Mouse (Mus musculus) gastrocnemius, postnatal 14 days (tissue): ENCODE measurements around the gene Mlycd. TPM values are rescaled to one million over a fixed set of nuclear protein-coding genes. Genes with fewer than 3 reads are reported as not detected.

Source experiments
- DNase-seq: peaks from one replicate; pipeline ENCODE4 v3.0.0; 2021; ENCODE audit warnings: mixed read lengths
- intact Hi-C: fragments of 180-260 bp; cut with DNase I; formaldehyde crosslinking; loops from one replicate; pipeline ENCODE4 v1.15.1; 2025; ENCODE audit warnings: low total_unique reads
- total RNA-seq, 2 experiments: library from RNA; stranded (reverse); gene quantifications; 2 replicates each; pipeline ENCODE4 v1.2.3; 2021

Mlycd gene
- total RNA-seq, 2 experiments from 2014 or later, result 67.6 to 94.0 TPM

DNA sequence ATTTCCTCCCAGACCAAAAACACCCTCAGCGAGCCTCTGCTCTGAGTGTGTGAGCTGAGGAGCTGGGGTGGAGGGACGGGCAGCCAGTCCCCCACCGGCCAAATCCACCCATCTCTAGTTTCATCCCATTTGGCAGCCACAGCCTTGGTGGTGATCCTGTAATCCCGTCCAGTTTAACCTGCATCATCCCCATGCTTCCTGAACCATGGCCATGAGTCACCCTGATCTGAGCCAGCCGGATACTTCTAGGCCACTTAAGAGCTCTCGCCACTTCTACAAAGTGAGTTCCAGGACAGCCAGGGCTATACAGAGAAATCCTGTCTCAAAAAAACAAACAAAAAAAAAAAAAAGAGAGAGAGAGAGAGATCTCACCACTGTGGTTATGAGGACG lies 33.7 kb downstream of the Mlycd start:
- intact Hi-C loops, result no loop called here
- no peak for DNase-seq

DNA sequence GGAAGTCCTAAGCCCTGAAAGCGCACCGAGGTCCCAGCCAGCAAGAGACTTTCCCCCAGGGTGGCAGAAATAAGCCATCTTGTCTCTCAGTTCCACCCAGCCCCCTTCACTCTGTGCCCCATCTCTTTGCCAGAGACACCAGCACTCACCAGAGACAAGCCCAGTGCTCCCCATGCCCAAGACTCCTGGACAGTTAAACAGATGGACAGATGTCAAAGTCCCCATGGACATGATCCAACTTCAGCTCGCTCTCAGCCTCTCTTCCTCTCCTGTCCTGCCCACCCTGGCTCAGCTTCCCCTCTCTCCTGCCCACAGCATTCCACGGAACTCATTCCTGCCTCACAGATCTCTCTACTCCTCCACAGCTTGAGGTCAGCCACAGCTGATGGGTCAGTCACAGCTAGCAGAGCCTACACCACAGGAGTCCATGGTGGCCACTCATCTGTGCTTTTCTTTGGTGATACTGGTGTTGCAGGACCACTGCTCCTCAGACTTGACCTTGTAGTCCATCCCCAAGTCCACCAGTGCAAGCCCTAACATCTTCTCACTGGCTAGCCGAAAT lies 34.2 kb downstream of the Mlycd start:
- DNase-seq, result no peak
- intact Hi-C loops, result no loop called here

DNA sequence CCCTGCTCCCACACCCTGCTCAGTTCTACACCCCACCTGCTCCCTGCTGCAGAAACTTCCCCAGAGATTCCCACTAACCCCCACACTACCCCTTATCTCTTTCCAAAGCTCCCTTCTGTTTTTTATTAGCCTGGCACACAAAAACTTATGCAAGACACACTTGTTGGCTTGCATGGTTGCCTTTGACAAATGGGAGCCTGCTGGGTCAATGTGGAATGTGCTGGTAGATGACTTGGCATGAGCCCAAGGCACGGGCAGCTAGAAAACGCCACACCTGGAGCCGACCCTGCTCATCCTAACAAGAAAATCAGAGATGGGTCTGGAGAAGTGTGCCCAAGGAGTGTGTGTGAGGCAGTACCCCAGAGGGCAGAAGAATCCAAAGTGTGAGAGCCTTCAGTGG lies 34.9 kb downstream of the Mlycd start:
- DNase-seq, result no peak
- intact Hi-C loops, result no loop called here

DNA sequence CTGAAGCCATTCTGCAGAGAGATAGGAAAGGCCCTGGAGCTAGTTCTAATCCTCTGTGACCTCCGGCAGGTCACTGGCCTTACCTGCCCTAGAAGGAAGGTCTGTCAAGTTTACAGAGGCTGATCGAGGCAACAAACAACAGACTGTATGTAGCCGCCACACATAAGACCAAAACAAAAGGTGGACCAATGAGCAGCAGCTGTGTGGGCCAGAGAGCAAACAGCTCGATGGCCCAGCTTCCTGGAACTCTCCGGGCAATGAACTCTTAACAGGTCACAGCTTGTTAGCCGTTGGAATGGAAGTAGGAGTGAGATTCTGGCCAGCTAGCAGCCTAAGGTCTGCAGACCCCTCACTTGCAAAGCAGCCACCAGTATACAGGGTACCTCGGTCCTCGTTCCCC lies 35.6 kb downstream of the Mlycd start:
- intact Hi-C loops, result no loop called here
- no peak for DNase-seq

DNA sequence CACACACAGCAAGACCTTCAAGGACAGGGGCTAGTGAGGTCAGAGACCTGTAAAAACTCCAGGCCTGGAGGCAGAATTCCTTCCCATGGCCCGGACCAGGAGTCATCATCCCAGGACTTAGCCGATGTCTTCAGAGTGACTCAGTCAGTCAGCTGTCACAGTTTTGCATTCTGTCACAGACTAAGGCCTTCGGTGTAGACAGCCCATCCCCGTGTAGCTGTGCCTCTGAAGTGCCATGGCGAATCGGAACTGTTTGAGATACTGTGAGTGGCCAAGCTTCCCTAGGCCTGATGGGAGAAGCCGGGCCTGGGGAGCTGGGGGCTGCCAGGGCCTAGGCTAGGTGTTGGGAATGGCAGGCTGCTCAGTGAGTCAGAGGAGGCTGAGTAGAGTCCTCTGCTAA lies 36.0 kb downstream of the Mlycd start:
- DNase-seq, result no peak
- intact Hi-C loops, result no loop called here

DNA sequence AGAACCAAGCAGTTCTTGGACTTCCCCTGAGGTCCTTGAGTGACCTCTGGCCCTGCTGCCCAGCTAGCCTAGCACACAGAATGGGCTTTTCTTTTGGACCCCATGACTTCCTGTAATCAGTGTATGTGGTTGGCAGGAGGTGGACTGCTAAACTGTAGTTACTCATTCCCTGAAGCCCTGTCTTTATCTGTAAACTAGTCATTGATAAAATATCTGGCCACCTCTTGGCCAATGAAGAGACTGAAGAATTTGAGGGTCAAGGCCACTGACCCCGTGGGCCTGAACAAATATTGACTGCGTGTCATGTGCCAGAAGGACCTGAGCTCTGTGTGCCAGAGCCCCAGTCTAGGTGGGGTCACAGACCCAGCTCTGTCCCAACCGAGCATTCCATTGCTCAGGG lies 37.7 kb downstream of the Mlycd start:
- intact Hi-C loops, result no loop called here
- no peak for DNase-seq

DNA sequence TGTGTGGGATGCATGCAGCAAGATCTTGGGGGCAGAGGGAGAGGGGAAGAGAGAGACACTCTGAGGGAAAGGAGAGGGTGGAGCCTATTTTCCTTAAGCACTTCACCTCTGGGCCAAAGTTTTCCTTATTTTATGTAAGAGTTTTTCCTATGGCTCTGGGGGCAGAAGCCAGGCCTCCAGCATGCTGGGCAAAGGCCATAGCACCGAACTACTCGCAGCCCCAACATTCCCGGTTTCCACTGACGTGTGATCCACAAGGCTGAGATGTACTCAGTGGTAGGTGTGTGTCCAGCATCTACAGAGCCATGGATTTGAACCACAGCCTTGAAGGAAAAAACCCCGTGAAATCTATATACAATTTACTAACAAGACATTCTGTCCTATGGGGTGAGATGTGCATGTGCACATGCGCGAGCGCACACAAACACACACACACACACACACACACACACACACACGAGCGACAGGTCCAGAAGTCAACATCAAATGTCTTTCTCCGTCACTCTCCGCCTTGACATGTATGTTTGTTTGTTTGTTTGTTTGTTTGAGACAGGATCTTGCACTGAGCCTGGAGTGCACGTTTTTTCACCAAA lies 39.0 kb downstream of the Mlycd start, which contains the start of gene Osgin1:
Gene Osgin1 (plus strand): TSS at position 543 of the 593 bp plus-strand sequence.
- no peak for DNase-seq
- intact Hi-C loops, result no loop called here

DNA sequence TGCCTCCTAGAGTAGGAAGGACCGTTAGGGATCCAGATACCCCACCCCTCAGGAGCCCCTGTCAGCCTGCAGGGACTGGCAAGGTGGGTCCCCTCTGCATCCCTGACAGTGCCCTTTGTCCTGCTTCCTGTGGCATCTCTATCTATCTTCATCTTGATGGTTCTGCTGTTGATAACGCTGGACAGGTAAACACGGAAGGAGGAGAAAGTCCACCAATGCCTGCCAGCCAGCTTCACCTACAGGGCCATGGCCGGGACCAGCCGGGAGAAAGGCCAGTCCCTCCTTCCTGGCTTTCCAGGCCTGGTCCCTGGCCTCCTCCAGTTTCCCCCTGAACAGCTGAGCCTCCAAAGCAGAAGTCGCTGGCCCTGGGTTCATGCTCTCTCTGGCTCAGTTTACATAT lies 39.9 kb downstream of the Mlycd start:
- intact Hi-C loops, result no loop called here
- DNase-seq, result no peak

DNA sequence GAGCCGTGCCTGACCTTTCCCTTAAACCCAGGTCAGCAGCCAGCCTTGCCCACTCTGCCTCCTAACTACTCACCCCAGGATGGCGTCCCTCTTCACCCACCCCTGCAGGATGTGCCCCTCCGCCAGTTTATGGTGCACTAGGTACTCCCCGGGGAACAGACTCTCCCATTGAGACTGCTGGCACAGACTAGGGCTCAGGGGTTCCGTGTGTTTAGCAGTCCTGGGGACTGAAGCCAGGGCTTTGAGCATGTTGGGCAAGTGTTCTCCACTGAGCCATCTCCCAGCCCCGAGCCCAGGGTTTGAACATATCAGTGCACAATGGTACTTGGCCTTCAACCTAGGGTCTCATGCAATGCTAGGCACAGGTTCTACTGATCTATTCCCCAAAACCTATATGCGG lies 40.8 kb downstream of the Mlycd start:
- intact Hi-C loops, result no loop called here
- DNase-seq, result no peak

DNA sequence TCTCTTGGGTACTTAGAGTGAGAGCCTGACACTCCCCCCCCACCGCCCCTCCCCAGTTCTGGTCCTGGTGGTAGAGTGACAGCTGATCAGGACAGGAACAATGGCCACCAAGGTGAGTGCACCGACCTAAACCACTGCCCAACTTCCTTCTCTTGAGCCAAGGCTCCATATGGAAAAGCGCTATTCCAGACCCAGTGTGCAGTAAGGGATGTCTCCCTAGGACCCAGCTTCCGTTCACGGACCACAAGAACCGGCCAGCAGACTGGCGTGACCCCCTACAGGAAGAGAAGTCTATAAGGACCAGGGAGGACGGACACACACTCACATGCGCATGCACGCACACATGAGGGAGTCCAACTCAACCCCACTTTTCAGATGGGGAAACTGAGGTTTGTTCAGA lies 41.7 kb downstream of the Mlycd start:
- intact Hi-C loops, result no loop called here
- DNase-seq, result no peak

DNA sequence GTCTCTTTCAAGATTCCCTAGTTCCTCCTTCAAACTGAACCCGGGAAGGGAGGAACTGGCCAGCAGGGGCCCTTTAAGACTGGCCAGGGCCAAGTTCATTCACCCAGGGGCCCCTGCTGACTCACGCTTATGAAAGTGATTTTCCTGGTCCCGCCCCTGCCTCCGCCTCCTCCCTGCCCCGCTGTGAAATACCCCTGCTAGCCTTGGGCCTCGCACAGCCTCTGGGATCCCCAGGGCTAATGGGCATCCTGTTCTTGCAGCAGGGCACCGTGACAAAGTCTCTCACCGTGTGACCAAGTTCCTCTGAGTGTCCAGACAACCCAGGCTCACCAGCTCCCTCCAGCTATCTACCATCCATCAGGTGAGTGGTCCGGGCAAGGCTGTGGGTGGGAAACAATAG lies 42.3 kb downstream of the Mlycd start:
- peak; percentile 87 for DNase-seq
- intact Hi-C loops, result no loop called here

DNA sequence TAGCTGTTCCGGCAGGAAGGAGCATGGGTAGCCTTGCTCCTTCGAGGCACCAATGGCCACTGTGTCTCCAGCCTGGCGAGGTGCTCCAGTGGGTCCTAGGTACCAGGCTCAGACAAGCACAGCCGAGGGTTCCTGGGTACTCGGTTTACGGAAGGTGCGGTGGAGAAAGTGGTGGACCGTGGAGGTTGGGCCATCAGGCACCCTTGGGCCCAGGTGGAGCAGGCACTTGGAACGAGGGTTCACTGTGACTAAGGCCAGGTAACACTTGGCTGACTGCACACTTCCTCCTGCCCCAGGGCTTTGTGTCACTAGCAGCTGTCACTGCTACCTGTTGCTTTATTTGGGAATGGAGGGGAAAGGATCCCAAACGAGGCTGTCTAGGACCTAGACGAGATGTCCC lies 42.8 kb downstream of the Mlycd start:
- intact Hi-C loops, result no loop called here
- no peak for DNase-seq

DNA sequence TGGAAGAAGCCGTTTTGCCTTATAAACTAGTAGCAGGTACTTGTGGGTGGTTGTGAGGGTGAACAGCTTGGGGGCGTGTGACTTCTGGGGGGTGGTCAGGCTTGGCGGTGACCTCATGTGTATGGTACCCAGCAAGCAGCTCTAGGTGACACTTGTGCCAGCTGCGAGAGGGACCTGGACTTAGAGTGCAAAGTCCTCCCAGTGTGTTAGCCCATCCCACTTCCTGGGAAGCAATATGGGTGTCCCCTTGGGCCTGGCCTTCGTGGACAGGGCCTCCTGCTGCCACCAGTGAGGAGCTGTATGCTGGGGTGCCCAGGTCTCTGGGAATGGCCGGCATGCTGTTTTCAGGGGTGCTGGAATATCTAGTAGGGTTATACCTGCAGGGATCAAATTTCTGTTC lies 44.2 kb downstream of the Mlycd start:
- no peak for DNase-seq
- intact Hi-C loops, result no loop called here

DNA sequence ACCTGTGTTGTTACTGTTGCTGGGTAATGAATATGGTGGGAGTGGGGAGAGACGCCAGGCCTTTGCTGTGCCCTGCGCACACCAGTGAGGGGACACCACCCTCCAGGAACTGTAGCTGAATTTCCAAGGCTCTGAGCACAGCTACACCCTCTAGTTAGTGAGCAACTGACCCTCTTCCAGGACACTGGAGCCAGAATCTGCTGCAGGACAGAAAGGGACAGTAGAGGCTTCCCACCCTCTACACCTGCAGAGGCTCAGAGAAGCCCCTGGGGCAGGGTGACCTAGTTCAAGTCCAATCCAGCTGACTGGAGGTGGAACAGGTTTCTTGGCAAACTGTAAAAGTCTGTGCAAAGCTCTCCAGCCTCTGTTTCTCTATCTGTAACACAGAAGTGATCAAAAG lies 44.7 kb downstream of the Mlycd start:
- intact Hi-C loops, result no loop called here
- no peak for DNase-seq

DNA sequence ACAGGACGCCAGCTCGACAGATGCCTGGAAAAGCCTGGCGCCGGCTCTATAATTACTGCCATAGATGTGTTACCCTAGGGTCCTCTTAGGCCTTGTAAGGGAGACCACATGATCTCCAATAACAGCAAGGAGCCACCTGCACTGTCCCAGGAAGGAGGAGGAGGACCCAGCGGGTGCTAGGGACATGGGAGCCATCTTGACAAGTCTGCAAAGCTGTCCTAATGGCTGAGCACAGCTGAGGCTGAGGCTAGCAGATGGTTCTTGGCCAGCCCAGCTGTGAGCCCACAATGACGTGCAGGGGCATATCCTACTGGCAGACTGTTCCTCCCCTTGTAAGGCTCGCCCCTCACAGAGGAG lies 45.2 kb downstream of the Mlycd start:
- intact Hi-C loops, result loop anchor here (10.0 kb wide), 2 partner anchors 165 to 235 kb away; partner anchors contain the start of gene Taf1c
- DNase-seq, result no peak

DNA sequence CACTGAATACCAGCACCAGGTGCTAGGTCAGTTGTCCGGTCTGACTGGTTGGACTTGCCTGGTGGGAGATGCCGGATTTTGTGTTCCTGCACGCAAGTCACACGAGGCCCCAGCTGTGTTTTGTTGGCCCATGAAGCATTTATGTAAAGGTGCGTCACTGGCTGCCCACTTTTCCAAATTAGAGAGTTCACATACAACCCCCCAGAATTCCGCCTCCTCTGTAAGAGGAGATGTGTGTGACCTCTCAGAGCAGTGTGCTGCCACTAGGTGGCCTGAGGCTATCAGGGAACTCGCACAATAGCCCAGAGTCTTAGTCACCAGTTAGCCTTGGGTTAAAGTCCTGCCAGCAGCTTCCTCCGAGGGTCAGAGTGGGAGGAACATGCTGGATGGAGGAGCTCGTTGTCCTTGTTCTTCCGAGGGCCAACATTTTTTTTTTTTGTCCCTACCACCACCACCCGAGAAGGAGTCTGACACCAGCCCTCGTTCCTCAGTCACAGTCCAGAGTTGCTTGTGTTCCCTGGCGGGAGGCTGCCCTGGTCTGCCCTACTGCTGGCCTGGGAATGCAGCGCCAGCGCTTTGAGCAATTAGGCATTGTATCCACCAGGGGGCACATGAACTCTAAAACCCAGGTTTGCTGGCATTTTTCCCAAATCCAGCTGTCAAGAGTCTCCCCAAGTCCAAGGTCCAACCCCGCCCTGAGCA lies 45.7 kb downstream of the Mlycd start:
- peak; percentile 79 for DNase-seq
- intact Hi-C loops, result loop anchor here (10.0 kb wide), 2 partner anchors 164 to 234 kb away; partner anchors contain the start of gene Taf1c

DNA sequence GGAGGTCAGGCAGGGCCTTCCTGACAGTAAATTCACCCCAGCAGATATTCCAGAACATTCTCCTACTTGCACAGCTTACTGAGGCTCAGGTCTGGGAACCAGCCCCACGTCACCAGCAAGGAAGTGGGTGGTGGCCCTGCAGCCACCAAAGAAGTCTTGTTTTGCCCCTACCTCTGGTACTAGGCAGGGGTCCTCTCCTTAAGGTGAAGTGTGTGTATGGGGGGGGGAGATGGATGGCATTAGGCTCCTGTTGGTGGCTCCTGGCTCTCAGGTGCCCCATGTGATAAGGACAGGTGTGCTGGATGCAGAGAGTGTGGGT lies 46.2 kb downstream of the Mlycd start:
- intact Hi-C loops, result loop anchor here (10.0 kb wide), 2 partner anchors 164 to 234 kb away; partner anchors contain the start of gene Taf1c
- no peak for DNase-seq

DNA sequence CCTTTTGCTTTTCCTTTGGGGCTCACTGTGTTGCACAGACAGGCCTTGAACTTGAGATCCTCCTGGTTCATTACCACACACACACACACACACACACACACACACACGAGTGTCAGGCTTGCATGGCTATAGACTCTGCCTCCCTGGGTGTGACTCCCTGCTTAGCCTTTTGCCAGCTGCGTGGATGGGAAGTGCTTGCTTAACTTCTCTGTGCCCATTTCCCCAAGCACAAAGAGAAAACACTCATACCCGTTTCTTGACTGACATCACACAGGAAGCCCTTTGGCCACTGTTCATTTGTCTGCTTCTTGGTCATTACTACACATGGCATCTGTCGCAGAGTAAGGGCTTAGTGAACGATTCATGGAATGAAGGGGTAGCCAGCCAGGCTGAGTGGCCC lies 47.3 kb downstream of the Mlycd start:
- intact Hi-C loops, result loop anchor here (10.0 kb wide), 2 partner anchors 163 to 233 kb away; partner anchors contain the start of gene Taf1c
- no peak for DNase-seq

DNA sequence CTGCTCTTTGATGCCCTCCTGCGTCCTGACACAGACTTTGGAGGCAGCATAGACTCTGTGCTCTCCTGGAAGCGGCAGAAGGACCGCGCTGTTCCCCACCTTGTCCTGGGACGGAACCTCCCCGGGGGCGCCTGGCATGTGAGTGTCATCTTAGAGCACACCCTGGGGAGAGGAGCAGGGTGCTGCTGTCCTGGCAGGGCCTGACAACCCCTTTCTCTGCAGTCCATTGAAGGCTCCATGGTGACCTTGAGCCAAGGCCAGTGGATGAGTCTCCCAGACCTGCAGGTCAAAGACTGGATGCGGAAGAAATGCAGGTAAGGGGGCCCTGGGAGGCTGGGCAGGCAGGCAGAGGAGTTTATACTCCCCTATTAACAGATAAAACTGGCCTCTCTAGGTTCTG lies 48.3 kb downstream of the Mlycd start:
- intact Hi-C loops, result loop anchor here (10.0 kb wide), 2 partner anchors 162 to 232 kb away; partner anchors contain the start of gene Taf1c
- DNase-seq, result no peak

DNA sequence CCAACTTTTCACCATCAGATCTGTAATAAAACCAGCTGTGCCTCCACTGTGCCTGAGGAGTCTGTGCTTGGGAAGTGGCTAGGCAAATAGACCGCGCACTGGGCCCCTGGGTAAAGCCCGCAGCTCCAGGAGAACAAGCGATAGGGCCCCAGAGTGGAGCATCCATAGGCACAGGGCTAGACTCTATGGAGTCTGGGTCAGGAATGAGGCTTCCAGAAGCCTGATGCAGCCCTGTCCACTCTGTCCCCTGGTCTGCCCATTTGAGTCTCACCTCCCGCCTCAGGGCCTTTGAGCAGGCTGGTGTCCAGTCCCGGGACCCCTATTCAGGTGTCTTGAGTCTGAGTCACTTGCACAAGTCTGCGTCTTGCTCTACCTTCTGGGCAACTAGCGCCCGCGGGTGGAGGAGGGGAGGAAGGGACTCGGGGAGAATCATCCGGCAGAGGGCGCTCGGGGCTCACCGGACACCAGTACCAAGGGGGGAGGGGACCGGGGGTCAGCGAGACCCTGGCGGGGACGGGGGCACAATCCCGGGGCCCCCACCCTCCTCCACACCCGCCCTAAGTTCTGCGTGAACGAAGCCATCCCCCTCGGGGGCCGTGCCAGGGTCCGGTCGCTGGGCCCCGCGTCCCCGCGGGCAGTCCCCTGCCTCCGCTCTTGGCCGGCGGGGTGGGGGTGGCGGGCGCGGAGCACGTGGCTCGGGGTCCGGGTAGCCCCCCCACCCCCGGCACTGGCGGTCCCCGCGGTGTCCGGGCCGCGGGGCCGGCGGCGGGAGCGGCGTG lies 51.7 kb downstream of the Mlycd start, which contains the start of gene Necab2:
Gene Necab2 (plus strand): TSS at position 509 of the 779 bp plus-strand sequence.
- DNase-seq, result peak; percentile 82
- intact Hi-C loops, result loop anchor here (5.0 to 10.0 kb wide), 3 partner anchors 51 to 228 kb away; partner anchors contain the start of gene Taf1c
